Mouse (Mus musculus) midbrain, embryonic 13.5 days (tissue): ENCODE measurements around the gene Dsn1. TPM values are rescaled to one million over a fixed set of nuclear protein-coding genes. Genes with fewer than 3 reads are reported as not detected.

Source experiments
- ATAC-seq: fragments of 200-750 bp; cut with Nextera tagmentation; 2 replicates; pipeline ENCODE4 v1.8.0; 2017; ENCODE audit warnings: mild to moderate bottlenecking, moderate TSS enrichment, moderate library complexity
- H3K27ac ChIP-seq: fragments of 300-500 bp; sonication (generic); 2 replicates; pipeline ENCODE4 v1.5.1; 2015; ENCODE audit warnings: inconsistent platforms, mild to moderate bottlenecking, moderate library complexity
- H3K27me3 ChIP-seq: fragments of 300-500 bp; sonication (generic); 2 replicates; pipeline ENCODE4 v1.6.1; 2015; ENCODE audit warnings: mild to moderate bottlenecking, inconsistent platforms
- H3K36me3 ChIP-seq: fragments of 300-500 bp; sonication (generic); 2 replicates; pipeline ENCODE4 v1.6.1; 2015; ENCODE audit warnings: mild to moderate bottlenecking, inconsistent platforms
- H3K4me1 ChIP-seq: fragments of 300-500 bp; sonication (generic); replicated peaks from 2 replicates; pipeline ENCODE4 v1.6.1; 2015; ENCODE audit warnings: inconsistent platforms
- H3K4me2 ChIP-seq: fragments of 300-500 bp; sonication (generic); replicated peaks from 2 replicates; pipeline ENCODE4 v1.6.1; 2015; ENCODE audit warnings: moderate library complexity, mild to moderate bottlenecking, inconsistent platforms
- H3K4me3 ChIP-seq: fragments of 300-500 bp; sonication (generic); replicated peaks from 2 replicates; pipeline ENCODE4 v1.5.1; 2015; ENCODE audit warnings: mild to moderate bottlenecking, inconsistent platforms
- H3K9ac ChIP-seq: fragments of 300-500 bp; sonication (generic); replicated peaks from 2 replicates; pipeline ENCODE4 v1.6.1; 2015; ENCODE audit warnings: mild to moderate bottlenecking, inconsistent platforms
- H3K9me3 ChIP-seq: fragments of 300-500 bp; sonication (generic); 2 replicates; pipeline ENCODE4 v1.6.1; 2016; ENCODE audit warnings: mild to moderate bottlenecking, inconsistent platforms
- WGBS: fragments of 180-500 bp; shearing (Covaris S2); methylation state at CpG from one replicate; pipeline ENCODE4 v1.1.7; 2015; 5-methylcytosine and 5-hydroxymethylcytosine counted together
- polyA plus RNA-seq: library from polyadenylated mRNA; unstranded; fragments of >200 nt; fragmentation: Nextera tagmentation; extraction: Ambion mirVana; gene quantifications from 2 replicates; pipeline ENCODE4 v1.2.1, GENCODE M21; 2015

The Dsn1 gene
- polyA plus RNA-seq, 1 experiment from 2014 or later, result 18.7 TPM

DNA sequence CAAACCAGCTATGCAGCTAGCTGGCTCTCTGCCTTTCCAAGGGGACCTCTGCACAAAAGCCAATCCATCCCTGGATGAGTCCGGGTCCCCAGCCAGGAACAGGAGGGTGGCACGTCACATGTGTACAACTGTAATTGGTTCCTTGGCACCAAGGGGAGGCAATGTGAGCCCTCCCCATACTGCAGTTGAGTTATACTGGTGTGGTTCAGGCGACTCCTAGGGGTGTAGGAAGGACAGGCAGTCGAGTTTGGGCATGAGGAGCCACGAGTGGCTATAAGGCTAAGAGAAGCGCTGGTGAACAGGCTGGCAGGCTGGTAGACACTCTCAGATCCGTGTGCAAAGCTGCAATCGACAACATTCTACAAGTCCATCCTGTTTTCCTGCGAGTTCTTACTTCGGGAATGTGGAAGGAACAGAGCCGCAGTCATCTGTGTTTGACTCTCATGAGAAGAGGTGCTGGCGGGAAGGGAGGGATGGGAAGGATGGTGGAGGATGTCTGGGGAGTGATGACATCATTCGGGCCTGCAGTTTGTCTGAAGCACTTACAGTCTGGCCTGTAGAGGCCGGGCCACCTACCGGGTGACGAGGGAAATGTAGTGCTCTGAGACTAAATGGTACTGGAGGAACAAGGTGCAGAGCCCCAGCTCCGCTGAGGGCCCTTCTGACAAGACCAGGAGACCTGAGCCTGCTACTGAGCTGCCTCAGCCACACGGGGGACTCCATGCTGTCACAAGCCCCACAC lies 9.7 kb upstream of the Dsn1 start:
- H3K4me3 ChIP-seq, result no peak overlapping the region
- ATAC-seq, result no peak
- H3K27ac ChIP-seq, result no peak overlapping the region
- no peaks in the 10 kb centered on the region for H3K4me1 ChIP-seq
- H3K9me3 ChIP-seq, result no peaks in the 10 kb centered on the region
- H3K4me2 ChIP-seq, result no peak overlapping the region
- H3K27me3 ChIP-seq, result no peaks in the 10 kb centered on the region
- peaks cover 85% of the 10 kb centered on the region for H3K36me3 ChIP-seq
- no peak overlapping the region for H3K9ac ChIP-seq
- WGBS, result 89% methylated on average over 18 of the region's 18 CpGs

DNA sequence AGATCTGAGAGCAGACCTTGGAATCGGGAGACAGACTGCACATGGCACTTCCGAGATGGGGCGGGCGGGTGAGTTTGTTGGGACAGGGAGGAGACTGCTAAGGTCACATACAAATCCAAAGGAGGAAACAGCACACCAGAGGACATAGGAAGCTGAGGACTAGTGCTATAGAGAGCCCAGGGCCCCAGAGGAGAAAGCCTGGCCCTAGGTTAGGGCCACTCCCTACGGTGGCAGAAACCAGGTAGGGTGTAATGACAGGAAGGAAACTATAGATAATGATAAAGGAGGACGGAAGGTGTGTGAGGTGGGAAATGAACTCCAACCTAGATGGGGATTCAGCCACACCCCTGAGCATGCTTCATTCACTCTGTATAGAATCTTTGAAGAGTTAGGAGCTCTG lies 5.4 kb upstream of the Dsn1 start:
- no peak for ATAC-seq
- peaks cover 42% of the 10 kb centered on the region for H3K36me3 ChIP-seq

DNA sequence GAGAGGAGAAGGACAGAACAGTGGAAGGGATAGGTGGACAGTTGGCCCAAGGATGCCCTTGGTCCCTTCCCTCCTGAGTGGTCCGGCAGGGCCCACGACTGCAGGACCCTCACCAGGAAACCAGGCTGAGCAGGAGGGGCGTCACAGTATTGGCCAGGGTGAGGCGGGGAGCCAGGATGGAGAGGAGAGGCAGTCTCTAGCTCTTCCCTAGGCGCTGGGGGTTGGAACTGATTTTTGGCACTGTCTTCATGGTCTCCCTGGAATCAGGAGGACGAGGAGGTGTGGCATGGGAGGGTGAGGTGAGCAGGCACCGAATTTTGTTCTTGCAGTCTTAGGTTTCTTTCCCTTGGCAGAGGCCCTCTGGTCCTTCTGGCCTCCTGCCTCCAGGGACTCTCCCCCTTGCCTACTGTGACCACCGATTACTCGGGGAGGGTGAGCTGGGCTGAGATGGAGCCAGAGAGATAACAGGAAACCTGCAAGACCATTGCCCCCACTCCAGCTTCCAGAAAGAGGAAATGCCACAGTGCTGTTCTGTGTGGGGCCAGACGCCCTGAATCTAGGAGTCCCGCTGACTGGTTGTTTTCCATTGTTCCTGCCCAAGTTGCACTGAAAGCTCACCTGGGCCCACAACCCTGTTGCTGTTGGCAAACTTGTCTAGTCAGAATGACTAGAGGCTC lies 3.8 kb upstream of the Dsn1 start:
- Histone ChIP-seq H3K4me1 (peaks cover 14% of the 10 kb centered on the region), H3K36me3 (peaks cover 26% of the 10 kb centered on the region)

More for the DNA sequence above, 5.4 kb upstream of the Dsn1 start:
- Histone ChIP-seq H3K9me3 (no peaks in the 10 kb centered on the region), H3K27ac (no peak overlapping the region), H3K9ac (no peak overlapping the region), H3K4me3 (no peak overlapping the region), H3K4me2 (no peak overlapping the region), H3K27me3 (no peaks in the 10 kb centered on the region), H3K4me1 (peaks cover 2% of the 10 kb centered on the region)
- 90% methylated on average over 6 of the region's 6 CpGs for WGBS

DNA sequence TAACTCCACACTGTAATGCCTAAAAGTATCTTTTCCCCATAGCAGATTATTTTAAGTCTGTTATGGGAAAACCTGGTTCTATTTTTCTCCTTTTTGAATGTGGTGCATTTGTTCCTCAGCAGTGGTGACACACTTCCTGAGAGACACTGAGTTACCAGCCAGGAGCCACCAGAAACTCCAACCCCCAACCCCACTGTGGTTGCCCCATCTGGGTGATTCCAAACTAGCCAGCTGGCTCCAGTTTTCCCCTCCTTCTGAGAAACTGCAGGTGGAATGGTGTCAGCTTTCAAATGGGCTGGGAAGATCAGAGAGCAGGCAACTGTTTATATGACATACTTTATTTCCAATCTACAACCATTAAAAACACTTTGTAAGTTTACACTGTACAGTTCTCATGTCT lies 3.2 kb upstream of the Dsn1 start:
- Histone ChIP-seq H3K4me2 (no peak overlapping the region), H3K27ac (no peak overlapping the region), H3K9me3 (no peaks in the 10 kb centered on the region), H3K9ac (no peak overlapping the region), H3K27me3 (no peaks in the 10 kb centered on the region), H3K36me3 (peaks cover 19% of the 10 kb centered on the region), H3K4me3 (no peak overlapping the region), H3K4me1 (peaks cover 16% of the 10 kb centered on the region)
- ATAC-seq, result no peak

More for the DNA sequence above, 3.8 kb upstream of the Dsn1 start:
- Histone ChIP-seq H3K27ac (no peak overlapping the region), H3K27me3 (no peaks in the 10 kb centered on the region), H3K4me3 (no peak overlapping the region), H3K9me3 (no peaks in the 10 kb centered on the region), H3K9ac (no peak overlapping the region), H3K4me2 (no peak overlapping the region)
- ATAC-seq, result no peak
- 63% methylated on average over 11 of the region's 11 CpGs for WGBS

DNA sequence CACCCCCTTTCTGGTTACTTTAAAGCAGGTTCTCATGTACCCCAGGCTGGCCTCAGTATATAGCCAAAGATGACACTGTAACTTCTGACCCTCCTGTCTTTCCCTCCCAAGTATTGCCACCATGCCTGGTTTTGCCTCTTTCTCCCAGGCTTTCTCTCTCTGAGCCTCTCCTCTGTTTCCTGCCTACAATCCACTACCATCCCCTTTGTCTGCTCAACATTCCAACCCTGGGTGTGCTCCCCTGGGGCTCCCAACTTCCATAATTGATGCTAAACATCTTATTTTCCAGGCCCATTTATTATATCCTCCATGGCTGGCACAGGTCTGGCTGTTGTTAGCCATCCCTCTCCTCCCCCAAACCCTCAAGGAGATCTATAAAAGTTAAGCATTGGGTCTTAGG lies 1.6 kb upstream of the Dsn1 start:
- H3K4me1 ChIP-seq, result peaks cover 16% of the 10 kb centered on the region
- no peak overlapping the region for H3K9ac ChIP-seq
- H3K36me3 ChIP-seq, result 0 out of 2 replicates have a peak, but pooled peaks cover 4% of the 10 kb centered on the region
- H3K4me2 ChIP-seq, result no peak overlapping the region
- no peak for ATAC-seq
- H3K9me3 ChIP-seq, result no peaks in the 10 kb centered on the region
- H3K27me3 ChIP-seq, result no peaks in the 10 kb centered on the region
- H3K27ac ChIP-seq, result no peak overlapping the region
- no peak overlapping the region for H3K4me3 ChIP-seq

DNA sequence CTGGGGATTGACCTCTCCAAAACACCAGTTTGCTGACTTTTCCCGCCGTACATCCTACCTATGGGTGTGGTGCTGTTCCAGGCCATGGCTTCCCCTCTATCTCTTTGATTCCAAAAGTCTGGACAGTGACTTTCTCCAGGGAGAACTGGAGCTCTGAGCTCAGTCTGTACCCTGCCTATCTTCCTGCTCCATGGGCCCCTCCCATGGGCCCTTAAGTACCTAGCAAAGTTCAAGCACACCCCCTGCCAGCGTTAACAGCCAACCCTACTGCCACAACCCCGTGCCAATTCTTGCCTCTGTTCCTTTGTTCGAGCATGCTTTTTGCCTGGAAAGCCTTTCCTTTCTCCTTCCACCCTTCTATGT lies 261 bp upstream of the Dsn1 start:
- H3K4me1 ChIP-seq, result peaks cover 16% of the 10 kb centered on the region
- ATAC-seq, result peak; percentile 35; the same call in 1 of the 2 replicates
- 31% methylated on average over 5 of the region's 5 CpGs for WGBS
- no peaks in the 10 kb centered on the region for H3K9me3 ChIP-seq
- H3K36me3 ChIP-seq, result 0 out of 2 replicates have a peak, but pooled peaks cover 4% of the 10 kb centered on the region
- H3K4me3 ChIP-seq, result peak overlapping the region; percentile 58
- H3K4me2 ChIP-seq, result peak overlapping the region; percentile 97
- H3K27ac ChIP-seq, result peak overlapping the region; percentile 68
- no peaks in the 10 kb centered on the region for H3K27me3 ChIP-seq
- peak overlapping the region; percentile 77 for H3K9ac ChIP-seq

DNA sequence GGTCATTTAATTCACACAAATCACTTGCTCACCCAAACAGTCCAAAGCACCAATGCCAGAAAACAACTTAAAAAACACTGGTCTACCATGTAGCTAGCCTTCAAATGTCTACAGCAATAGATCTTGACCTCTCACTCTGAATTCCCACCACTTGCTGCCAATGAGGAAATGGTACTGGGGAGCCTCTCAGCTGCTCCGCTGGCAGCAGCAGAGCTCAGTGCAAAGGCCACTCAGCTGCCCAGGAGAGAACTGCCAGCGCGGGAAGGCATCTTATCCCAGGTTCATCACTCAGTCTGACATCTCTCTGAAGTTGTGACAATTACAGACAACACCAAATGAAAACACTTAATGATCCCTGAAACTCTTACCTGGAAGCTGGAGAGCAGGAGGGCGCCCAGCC lies 4.6 kb downstream of the Dsn1 start:
- no peak overlapping the region for H3K9ac ChIP-seq
- H3K27me3 ChIP-seq, result no peaks in the 10 kb centered on the region
- H3K4me3 ChIP-seq, result no peak overlapping the region
- no peak overlapping the region for H3K4me2 ChIP-seq
- 90% methylated on average over 4 of the region's 4 CpGs for WGBS
- no peaks in the 10 kb centered on the region for H3K9me3 ChIP-seq
- H3K27ac ChIP-seq, result no peak overlapping the region
- ATAC-seq, result no peak
- peaks cover 17% of the 10 kb centered on the region for H3K36me3 ChIP-seq
- peaks cover 14% of the 10 kb centered on the region for H3K4me1 ChIP-seq

DNA sequence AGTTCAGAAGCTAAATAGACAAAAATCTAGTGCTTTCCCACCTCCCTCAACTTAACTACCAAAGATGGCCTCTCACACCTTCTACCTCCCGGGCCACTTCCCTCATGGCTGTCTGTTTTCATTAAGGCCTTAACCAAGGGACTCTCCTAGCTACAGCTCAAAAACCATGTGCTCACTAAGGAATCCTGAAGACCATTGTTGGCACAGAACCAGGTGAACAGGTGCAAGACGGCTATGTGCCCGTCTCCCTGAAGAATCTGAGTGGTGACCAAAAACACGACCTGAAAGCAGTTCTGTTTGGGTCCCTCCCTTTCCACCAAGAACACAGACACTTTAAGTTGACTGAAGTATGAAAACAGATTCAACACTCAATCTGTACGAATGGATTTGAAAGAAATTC lies 8.7 kb downstream of the Dsn1 start:
- Histone ChIP-seq H3K9ac (no peak overlapping the region), H3K4me1 (no peaks in the 10 kb centered on the region), H3K4me3 (no peak overlapping the region), H3K4me2 (no peak overlapping the region), H3K27me3 (no peaks in the 10 kb centered on the region), H3K9me3 (no peaks in the 10 kb centered on the region), H3K27ac (no peak overlapping the region), H3K36me3 (peaks cover 34% of the 10 kb centered on the region)
- WGBS, result 93% methylated on average over 5 of the region's 5 CpGs
- ATAC-seq, result no peak

DNA sequence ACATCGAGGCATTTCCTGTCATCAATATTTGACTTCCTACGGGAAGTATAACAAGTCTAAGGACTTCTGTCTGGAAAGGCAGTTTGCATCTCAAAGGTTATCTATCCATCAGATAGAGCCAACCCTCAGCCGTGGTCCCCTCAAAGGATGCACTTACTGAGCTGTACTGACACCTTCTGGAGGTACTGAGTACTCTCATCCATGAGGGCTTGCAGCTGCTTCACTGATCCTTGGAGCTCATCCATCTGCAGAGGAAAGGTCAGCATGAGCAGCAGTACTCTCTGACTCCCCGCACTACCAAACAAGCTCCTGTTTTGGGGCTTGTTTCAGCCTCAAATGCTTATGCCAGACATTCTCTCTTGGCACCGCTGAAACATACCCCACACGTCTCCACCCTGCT lies 10.4 kb downstream of the Dsn1 start:
- no peaks in the 10 kb centered on the region for H3K4me1 ChIP-seq
- no peak overlapping the region for H3K9ac ChIP-seq
- H3K4me2 ChIP-seq, result no peak overlapping the region
- no peaks in the 10 kb centered on the region for H3K9me3 ChIP-seq
- H3K27ac ChIP-seq, result no peak overlapping the region
- WGBS, result 68% methylated on average over 6 of the region's 6 CpGs
- H3K36me3 ChIP-seq, result peaks cover 29% of the 10 kb centered on the region
- ATAC-seq, result no peak
- no peak overlapping the region for H3K4me3 ChIP-seq
- no peaks in the 10 kb centered on the region for H3K27me3 ChIP-seq

DNA sequence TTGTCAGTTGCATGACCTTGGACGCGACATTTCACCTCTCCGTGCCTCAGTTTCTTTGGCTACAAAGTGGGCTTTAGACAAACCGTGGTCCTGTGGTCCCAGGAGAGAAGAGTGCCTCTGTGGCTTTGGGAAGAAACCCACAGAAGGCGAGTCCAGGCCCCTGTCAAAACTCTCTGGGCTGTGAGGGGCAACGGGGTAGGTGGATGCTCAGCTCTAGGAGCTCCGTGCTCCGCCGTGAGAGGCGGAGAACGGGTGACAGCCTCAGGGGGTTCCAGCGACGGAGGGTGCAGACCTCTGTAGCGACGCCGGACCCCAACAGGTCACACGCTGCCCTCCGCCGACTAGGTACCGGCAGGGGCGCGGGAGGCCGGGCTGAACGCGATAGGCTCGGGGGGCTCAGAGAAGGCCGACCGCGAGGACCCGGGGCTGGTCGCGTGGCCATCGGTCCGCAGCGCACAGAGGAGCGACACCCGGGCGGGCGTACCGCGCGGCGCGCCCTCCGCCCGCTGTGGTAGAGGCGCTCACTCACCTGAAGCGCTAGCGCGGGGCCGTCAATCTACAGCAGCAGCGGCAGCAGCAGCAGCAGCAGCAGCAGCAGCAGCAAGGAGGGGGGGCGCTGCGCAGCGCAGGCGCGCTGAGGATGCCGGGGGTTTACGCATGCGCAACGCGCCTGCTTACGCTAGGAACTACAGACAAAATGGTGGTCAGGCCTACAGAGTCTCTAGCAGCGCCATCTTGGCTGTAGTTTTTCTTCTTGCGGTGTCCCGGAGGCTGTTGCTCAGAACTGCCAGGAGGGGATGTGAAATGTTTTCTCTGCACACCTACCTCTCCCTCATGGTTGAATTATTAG lies 15.3 kb downstream of the Dsn1 start, which contains the start of gene Ndrg3:
TSS of gene Ndrg3 (minus strand) at position 587 of the 850 bp plus-strand sequence.
- ATAC-seq, result peak; percentile 97
- H3K27me3 ChIP-seq, result no peaks in the 10 kb centered on the region
- H3K4me1 ChIP-seq, result peaks cover 17% of the 10 kb centered on the region
- H3K36me3 ChIP-seq, result peaks cover 11% of the 10 kb centered on the region; the same call in 1 of the 2 replicates
- WGBS, result under 1% methylated on average over 66 of the region's 66 CpGs
- H3K4me2 ChIP-seq, result peak within 1 kb of the TSS; percentile 94
- no peaks in the 10 kb centered on the region for H3K9me3 ChIP-seq
- peak within 1 kb of the TSS; percentile 92 for H3K4me3 ChIP-seq
- H3K9ac ChIP-seq, result peak within 1 kb of the TSS; percentile 92
- peak within 1 kb of the TSS; percentile 86 for H3K27ac ChIP-seq

DNA sequence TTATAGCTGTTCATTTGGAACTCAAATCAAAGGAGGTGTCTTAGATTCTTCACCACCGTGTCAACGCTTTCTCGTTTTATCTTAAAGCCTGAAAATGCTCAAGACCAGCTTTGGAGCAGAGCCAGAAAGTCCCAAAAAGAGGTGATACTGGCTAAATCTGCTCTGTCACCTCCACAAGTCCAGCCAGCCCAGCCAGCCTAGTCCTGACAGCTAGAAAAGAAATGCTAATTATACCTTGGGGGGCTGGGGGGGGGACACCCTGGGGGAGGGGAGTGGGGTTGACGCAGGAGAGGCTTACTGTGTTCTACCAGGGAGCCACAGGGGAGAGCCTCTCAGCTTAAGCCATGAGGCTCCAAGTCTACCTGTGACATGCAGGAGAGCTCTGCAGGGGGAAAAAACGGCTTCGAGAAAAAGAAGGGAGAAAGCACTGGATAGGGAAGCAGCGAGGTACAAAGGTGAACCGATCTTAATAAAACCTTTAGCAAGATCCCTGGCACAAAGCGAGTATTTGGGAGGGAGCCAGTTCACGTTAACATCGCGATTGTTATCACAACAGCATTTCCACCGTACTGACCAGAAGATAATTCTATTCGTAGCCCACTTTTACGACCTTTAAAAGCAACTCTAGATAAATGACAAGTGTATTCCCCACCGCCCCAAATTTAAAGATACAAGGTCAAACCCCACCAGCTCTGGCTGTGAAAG lies 16.1 kb downstream of the Dsn1 start:
- peaks cover 4% of the 10 kb centered on the region; the same call in 1 of the 2 replicates for H3K36me3 ChIP-seq
- peaks cover 17% of the 10 kb centered on the region for H3K4me1 ChIP-seq
- 2% methylated on average over 16 of the region's 16 CpGs for WGBS
- H3K27ac ChIP-seq, result peak overlapping the region; percentile 86; the same call in 1 of the 2 replicates
- H3K9ac ChIP-seq, result peak overlapping the region; percentile 92
- peak overlapping the region; percentile 92 for H3K4me3 ChIP-seq
- no peaks in the 10 kb centered on the region for H3K9me3 ChIP-seq
- H3K4me2 ChIP-seq, result peak overlapping the region; percentile 94
- 0 out of 2 replicates have a peak, but pooled peaks have one; percentile 15 for ATAC-seq
- H3K27me3 ChIP-seq, result no peaks in the 10 kb centered on the region
